Mouse (Mus musculus): ENCODE data around the gene Jag2. TPM values are rescaled to one million over a fixed set of nuclear protein-coding genes. Genes with fewer than 3 reads are reported as not detected.

Jag2 gene
- total RNA-seq, 1 experiment = 54.1 TPM

DNA sequence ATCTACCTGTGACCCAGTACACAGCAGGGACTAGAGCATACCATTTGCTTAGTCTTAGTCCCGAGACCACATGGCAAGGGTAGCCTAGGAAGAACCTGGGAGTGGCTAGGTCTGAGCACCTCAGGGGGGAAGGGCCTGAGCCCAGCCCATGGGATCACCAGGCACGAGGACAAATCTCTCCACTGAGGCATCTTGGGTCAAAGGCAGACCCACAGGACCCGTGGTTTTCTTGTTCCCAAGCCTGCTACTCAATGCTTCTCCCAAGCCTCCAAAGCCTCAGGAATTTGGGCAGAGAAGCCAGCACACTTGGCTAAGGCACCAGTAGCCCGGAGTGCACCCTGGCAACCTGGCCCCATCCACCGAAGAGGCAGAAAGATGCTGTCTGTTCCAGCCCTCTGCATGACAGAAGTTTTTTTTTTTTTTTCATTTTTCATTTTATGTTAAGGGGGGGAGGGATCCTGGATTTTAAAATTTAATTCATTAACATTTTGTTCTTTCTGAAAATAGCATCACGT, 48.2 kb downstream of the Jag2 start:
- TF ChIP-seq ZNF384 (IDR thresholded peaks at IDR 0.05; ENCODE audit: low read depth, low read length) (no peak), ZC3H11A (IDR thresholded peaks at IDR 0.05; ENCODE audit: borderline replicate concordance, low read depth, low read length) (no peak), HCFC1 (IDR thresholded peaks at IDR 0.05; ENCODE audit: borderline replicate concordance, insufficient read depth, low read length) (no peak), CHD2 (IDR thresholded peaks at IDR 0.05; ENCODE audit: low read depth, low read length) (no peak), MAFK (IDR thresholded peaks at IDR 0.05; ENCODE audit: insufficient read depth, low read depth, low read length) (no peak)
- no peaks in the 10 kb centered on the region for H3K36me3 ChIP-seq (ENCODE audit: control insufficient read depth, insufficient read depth, low read length, poor library complexity, severe bottlenecking)
- no peak overlapping the region for H3K27ac ChIP-seq (ENCODE audit: insufficient read depth, low read depth, low read length, poor library complexity, severe bottlenecking)
- no peak overlapping the region for H3K4me3 ChIP-seq (ENCODE audit: insufficient read depth in 1 of 2, low read depth in 1 of 2, low read length in 2 of 2, poor library complexity in 1 of 2, severe bottlenecking in 1 of 2)
- H3K4me1 ChIP-seq (ENCODE audit: control insufficient read depth in 2 of 2, insufficient read depth in 2 of 2, low read length in 2 of 2, poor library complexity in 1 of 2) = peaks cover 0 to 10% of the 10 kb centered on the region in 2 experiments; a peak in 2 of 4 replicates
- H3K9me3 ChIP-seq (ENCODE audit: control insufficient read depth, insufficient read depth, low read depth, low read length) = no peaks in the 10 kb centered on the region
- H3K9ac ChIP-seq (ENCODE audit: insufficient read depth, low read depth, low read length, poor library complexity, severe bottlenecking) = no peak overlapping the region
- in situ Hi-C loops (cut with MboI; ENCODE audit: low sequenced_read_pairs in 2 of 2, unreplicated experiment in 2 of 2) = no loop called here
- no peak for DNase-seq (ENCODE audit: low read depth, low spot score)

DNA sequence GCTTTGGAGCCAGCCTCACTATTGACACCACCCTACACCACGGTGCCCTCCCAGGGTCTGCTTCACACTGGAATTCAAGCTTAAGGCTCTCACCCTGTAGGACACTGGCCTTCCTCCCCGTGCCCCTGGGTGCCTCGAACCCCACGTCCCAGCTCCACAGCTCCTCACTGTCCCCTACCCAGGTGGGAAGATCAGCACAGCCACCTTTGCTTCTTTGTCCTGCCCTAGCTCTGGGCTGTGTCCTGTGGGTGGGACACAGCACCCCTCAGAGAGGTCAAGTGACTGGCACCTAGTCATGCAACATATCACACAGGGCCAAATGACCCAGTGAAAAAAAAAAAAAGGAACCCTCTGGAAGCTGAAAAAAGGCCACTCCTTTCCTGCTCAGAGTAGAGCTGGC, 48.9 kb downstream of the Jag2 start:
- H3K4me1 ChIP-seq (ENCODE audit: control insufficient read depth in 2 of 2, insufficient read depth in 2 of 2, low read length in 2 of 2, poor library complexity in 1 of 2) = peaks cover 0 to 16% of the 10 kb centered on the region in 2 experiments; a peak in 2 of 4 replicates
- no peak overlapping the region for H3K27ac ChIP-seq (ENCODE audit: insufficient read depth, low read depth, low read length, poor library complexity, severe bottlenecking)
- in situ Hi-C loops (cut with MboI; ENCODE audit: low sequenced_read_pairs in 2 of 2, unreplicated experiment in 2 of 2) = no loop called here
- no peaks in the 10 kb centered on the region for H3K9me3 ChIP-seq (ENCODE audit: control insufficient read depth, insufficient read depth, low read depth, low read length)
- TF ChIP-seq ZNF384 (IDR thresholded peaks at IDR 0.05; ENCODE audit: low read depth, low read length) = no peak
- TF ChIP-seq HCFC1 (IDR thresholded peaks at IDR 0.05; ENCODE audit: borderline replicate concordance, insufficient read depth, low read length) = no peak
- no peaks in the 10 kb centered on the region for H3K36me3 ChIP-seq (ENCODE audit: control insufficient read depth, insufficient read depth, low read length, poor library complexity, severe bottlenecking)
- no peak for DNase-seq (ENCODE audit: low read depth, low spot score)
- H3K9ac ChIP-seq (ENCODE audit: insufficient read depth, low read depth, low read length, poor library complexity, severe bottlenecking) = no peak overlapping the region
- H3K4me3 ChIP-seq (ENCODE audit: insufficient read depth in 1 of 2, low read depth in 1 of 2, low read length in 2 of 2, poor library complexity in 1 of 2, severe bottlenecking in 1 of 2) = no peak overlapping the region

DNA sequence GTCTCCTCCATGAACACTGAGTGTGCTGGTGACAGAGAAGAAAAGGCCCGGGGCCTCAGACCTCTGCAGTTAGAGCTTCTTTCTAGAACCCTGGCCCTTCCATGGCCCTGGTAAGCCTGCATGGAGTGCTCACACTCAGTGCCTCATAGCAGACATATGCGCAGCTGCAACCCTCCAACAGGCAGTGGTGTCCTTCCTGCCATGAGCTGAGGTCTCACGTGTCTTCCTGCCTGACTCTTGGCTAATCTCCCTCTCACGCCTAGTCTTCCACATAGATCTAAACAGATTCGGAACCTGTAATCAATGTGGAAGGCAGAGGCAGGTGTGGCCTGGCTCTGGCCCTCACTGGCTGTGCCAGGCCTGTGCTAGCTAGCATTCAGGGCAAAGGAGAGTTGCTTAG, 49.8 kb downstream of the Jag2 start:
- Histone ChIP-seq H3K36me3 (ENCODE audit: control insufficient read depth, insufficient read depth, low read length, poor library complexity, severe bottlenecking) (no peaks in the 10 kb centered on the region), H3K27ac (ENCODE audit: insufficient read depth, low read depth, low read length, poor library complexity, severe bottlenecking) (no peak overlapping the region), H3K9ac (ENCODE audit: insufficient read depth, low read depth, low read length, poor library complexity, severe bottlenecking) (no peak overlapping the region), H3K4me1 (ENCODE audit: control insufficient read depth in 2 of 2, insufficient read depth in 2 of 2, low read length in 2 of 2, poor library complexity in 1 of 2) (peaks cover 0 to 16% of the 10 kb centered on the region in 2 experiments; a peak in 2 of 4 replicates), H3K4me3 (ENCODE audit: insufficient read depth in 1 of 2, low read depth in 1 of 2, low read length in 2 of 2, poor library complexity in 1 of 2, severe bottlenecking in 1 of 2) (no peak overlapping the region), H3K9me3 (ENCODE audit: control insufficient read depth, insufficient read depth, low read depth, low read length) (no peaks in the 10 kb centered on the region)
- TF ChIP-seq HCFC1 (IDR thresholded peaks at IDR 0.05; ENCODE audit: borderline replicate concordance, insufficient read depth, low read length) (no peak), CHD2 (IDR thresholded peaks at IDR 0.05; ENCODE audit: low read depth, low read length) (no peak), ZC3H11A (IDR thresholded peaks at IDR 0.05; ENCODE audit: borderline replicate concordance, low read depth, low read length) (no peak), ZNF384 (IDR thresholded peaks at IDR 0.05; ENCODE audit: low read depth, low read length) (no peak), MAFK (IDR thresholded peaks at IDR 0.05; ENCODE audit: insufficient read depth, low read depth, low read length) (no peak)
- DNase-seq (ENCODE audit: low read depth, low spot score) = no peak
- in situ Hi-C loops (cut with MboI; ENCODE audit: low sequenced_read_pairs in 2 of 2, unreplicated experiment in 2 of 2) = no loop called here

DNA sequence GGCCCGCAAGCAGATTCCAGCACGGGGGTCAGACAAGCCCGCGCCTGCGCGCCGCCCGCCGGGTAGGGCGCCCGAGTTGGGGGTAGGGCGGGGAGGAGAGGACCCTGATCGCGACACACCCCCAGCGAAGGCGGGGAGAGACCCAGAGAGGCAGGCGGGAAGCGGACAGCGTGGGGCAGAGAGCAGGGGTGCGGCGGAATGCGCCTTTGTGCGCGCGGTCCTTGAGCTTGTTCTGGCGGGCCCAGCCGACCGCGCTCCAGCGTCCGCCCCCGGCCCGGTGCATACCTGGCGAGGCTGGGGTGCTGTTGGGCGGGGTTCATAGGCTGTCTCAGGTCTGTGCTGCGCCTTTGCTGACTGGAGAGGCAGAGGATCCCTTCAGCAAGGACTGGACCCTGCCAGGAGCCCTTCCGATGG, 52.0 kb downstream of the Jag2 start:
- no peak for DNase-seq (ENCODE audit: low read depth, low spot score)
- Histone ChIP-seq H3K9me3 (ENCODE audit: control insufficient read depth, insufficient read depth, low read depth, low read length) (no peaks in the 10 kb centered on the region), H3K4me3 (ENCODE audit: insufficient read depth in 1 of 2, low read depth in 1 of 2, low read length in 2 of 2, poor library complexity in 1 of 2, severe bottlenecking in 1 of 2) (peak overlapping the region; percentile 27 to 44), H3K27ac (ENCODE audit: insufficient read depth, low read depth, low read length, poor library complexity, severe bottlenecking) (no peak overlapping the region), H3K36me3 (ENCODE audit: control insufficient read depth, insufficient read depth, low read length, poor library complexity, severe bottlenecking) (no peaks in the 10 kb centered on the region), H3K9ac (ENCODE audit: insufficient read depth, low read depth, low read length, poor library complexity, severe bottlenecking) (0 out of 2 replicates have a peak overlapping the region, but pooled peaks have one; percentile 3), H3K4me1 (ENCODE audit: control insufficient read depth in 2 of 2, insufficient read depth in 2 of 2, low read length in 2 of 2, poor library complexity in 1 of 2) (peaks cover 1 to 16% of the 10 kb centered on the region in 2 experiments; a peak in 2 of 4 replicates)
- in situ Hi-C loops (cut with MboI; ENCODE audit: low sequenced_read_pairs in 2 of 2, unreplicated experiment in 2 of 2) = no loop called here
- TF ChIP-seq ZC3H11A (IDR thresholded peaks at IDR 0.05; ENCODE audit: borderline replicate concordance, low read depth, low read length) (no peak), CHD2 (IDR thresholded peaks at IDR 0.05; ENCODE audit: low read depth, low read length) (no peak), HCFC1 (IDR thresholded peaks at IDR 0.05; ENCODE audit: borderline replicate concordance, insufficient read depth, low read length) (no peak), ZNF384 (IDR thresholded peaks at IDR 0.05; ENCODE audit: low read depth, low read length) (no peak), MAFK (IDR thresholded peaks at IDR 0.05; ENCODE audit: insufficient read depth, low read depth, low read length) (no peak)

All from ES-E14 (cell line).